Mouse (Mus musculus) liver, postnatal 0 days (tissue): ENCODE data around the gene Nrgn.

ENCODE experiments used
- CTCF ChIP-seq: sonication (generic); IDR thresholded peaks from 2 replicates; pipeline ENCODE4 v1.5.1; 2016; ENCODE audit warnings: antibody characterized with exemption, low read depth
- EP300 ChIP-seq: IDR thresholded peaks from 2 replicates; pipeline ENCODE4 v1.6.1; 2016; ENCODE audit warnings: antibody characterized with exemption, low read depth, mild to moderate bottlenecking

DNA sequence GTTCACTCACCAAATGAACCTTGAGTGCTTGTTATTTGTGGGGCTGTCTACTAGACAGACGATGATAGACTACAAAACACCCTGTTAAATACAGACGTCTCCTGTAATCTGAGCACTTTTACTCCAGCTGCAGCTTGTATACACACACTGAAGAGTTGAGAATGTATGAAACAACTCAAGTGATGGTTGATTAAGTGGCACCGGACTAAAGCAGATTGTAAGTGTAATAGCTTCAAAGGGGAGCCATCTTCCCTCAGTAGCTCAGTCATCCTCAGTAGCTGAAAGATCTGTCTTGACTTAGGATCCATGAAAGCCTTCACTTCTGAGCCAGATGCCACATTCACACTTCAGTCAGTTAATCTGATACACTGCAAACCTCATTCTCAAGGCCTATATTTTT lies 56.9 kb downstream of the Nrgn start:
- TF ChIP-seq CTCF (no peak), EP300 (no peak)
